Mouse (Mus musculus): ENCODE results near the gene Dnttip1.
A peak's percentile ranks its signal among the peaks of the same experiment; 100 is the strongest.

The Dnttip1 gene

DNA sequence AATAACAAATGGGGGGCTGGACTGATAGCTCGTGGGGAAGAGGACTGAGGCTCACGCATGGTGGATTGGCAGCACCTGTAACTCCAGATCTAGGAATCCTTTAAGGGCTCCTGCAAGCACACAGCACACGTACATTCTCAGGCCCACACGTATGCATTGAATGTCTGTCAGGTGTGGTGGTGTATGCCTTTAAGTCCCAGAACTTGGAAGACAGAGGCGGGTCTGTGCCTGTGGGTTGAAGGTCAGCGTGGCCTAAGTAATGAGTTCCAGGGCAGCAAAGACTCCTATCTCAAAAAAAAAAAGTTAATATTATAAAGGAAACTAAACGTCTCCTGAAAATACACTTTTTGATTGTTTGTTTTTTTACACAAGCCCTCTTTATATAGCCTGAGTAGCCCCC lies 60.8 kb downstream of the Dnttip1 start:
- DNase-seq: peak; percentile 52

DNA sequence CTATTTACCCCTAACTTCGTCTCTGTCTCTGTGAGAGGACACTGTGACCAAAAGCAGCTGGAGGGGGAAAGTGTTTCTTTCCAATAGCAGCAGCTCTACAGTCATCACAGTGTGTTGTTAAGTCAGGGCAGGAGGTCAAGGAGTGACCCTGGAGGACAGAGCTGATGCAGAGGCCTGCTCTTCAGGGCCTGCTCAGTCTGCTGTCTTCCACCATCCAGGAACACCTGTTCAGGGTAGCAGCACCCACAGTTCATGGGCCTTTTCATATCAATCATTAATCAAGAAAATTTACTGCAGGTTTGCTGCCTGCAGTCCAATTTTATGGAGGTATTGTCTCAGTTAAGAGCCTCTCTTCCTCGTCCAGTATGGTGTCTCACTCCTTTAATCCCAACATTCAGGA lies 67.8 kb downstream of the Dnttip1 start:
- DNase-seq: no peak

DNA sequence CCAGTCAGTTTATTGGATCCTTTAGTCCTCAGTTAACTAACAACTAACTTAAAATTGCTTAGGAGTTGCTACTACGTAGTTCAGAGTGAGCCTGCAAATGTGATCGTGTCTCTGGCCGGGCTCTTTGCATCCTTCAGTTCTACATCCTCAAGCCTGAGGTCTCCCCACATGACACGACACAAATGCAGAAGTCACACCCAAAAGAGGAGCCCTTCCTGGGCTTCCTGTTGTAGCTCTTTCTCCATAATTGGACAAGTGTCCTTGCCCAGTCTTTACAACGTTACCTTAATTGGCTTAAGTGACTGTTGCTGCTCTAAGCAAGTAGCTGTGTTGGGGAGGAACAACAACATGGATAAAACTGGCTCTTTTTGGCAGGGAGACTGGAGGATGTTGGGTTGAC lies 69.6 kb downstream of the Dnttip1 start:
- DNase-seq: peak; percentile 79

DNA sequence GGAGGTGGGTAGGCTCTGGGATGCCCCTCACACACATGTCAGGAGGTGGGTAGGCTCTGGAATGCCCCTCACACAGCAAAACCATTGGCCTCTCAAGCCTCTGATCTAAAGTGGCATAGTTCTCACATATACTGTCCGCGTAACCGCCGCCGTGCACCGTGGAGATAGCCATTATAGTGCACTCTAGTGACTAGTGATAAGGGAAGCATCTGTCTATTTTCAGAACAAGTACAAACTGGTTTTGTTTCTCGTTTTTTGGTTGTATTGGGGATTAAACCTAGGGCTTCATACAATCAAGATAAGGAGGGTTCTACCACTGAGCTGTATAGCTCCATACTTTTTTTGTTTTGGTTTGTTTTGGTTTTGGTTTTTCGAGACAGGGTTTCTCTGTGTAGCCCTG lies 70.0 kb downstream of the Dnttip1 start:
- DNase-seq: peak; percentile 76

DNA sequence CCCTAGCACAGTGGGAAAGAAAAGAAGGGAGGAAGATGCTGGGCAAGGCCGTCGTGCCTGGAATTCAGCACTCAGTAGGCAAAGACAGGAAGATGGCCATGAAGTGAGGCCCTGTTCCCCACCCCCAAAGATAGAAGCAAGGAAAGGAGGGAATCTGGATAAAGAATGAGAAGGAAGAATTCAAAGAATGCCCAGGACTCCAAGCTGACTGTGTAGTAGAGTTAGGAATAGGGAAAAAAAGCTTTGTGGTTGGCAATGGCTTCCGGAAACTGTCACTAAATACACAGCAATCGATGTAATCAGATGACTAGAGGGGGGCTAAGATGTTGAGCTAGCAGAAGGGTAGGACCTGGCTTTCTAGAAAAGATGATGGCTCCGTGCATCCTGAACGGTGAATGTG lies 71.4 kb downstream of the Dnttip1 start:
- DNase-seq: no peak

DNA sequence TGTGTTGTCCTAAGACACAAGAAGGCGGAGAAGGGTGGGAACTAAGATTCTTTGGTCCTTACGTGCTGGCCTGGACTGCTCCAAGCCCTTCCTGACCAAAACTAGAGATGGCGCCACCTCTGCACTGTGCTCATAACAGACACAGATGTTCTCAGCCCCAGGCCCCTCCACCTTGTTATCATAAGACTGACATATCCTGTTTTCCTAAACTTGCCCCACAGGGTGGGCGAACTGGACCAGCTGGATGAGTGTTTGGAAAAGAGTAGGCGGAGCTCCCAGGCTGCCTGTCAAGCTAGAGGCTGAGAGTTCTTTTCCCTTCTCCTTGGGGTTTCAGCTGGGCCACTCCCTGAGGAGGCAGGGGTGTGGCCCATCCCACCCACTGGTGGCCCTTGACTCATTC lies 71.9 kb downstream of the Dnttip1 start:
- DNase-seq: no peak
